Mouse (Mus musculus) common myeloid progenitor, adult 5-6 weeks (primary cell): ENCODE measurements at regions not wholly inside any gene's neighbourhood (a gene's known extent, or its start where the extent isn't known, plus 50 kb on each side); places are given as distances from the start of the nearest gene placed in this dataset.

Experiments
- ATAC-seq: replicated peaks from 2 replicates; pipeline ENCODE4 v1.8.0; 2016; ENCODE audit warnings: low read depth, mild to moderate bottlenecking, moderate TSS enrichment, inconsistent platforms; ENCODE audit not compliant: poor library complexity, severe bottlenecking

DNA sequence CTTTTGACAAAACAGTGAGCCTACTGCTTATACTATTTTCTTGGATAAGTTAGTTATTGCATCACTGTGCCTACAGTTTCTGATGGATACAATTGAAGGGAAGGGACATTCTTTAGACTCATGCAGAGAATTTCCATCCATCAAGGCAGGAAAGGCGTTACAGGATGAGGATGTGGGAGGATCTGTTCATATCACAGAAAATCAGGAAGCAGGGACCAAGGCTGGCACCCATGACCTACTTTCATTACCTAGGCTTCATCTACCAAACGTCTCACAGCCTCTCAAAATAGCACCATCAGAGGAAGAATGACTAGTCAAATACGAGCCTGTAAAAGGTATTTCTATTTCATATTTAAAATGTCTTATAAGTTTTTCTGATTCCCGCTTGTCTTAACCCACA is 56.4 kb downstream of the Fam181b start:
- peak; percentile 50; the same call in 1 of the 2 replicates for ATAC-seq

- 0 out of 2 replicates have a peak, but pooled peaks have one; percentile 52 for ATAC-seq
Observed at GRCm38 (mm10) chr7:93147379-93147778, 67.7 kb downstream of the Fam181b start.

GRCm38 (mm10) chr7:93151321-93151720 is 71.7 kb downstream of the Fam181b start:
- no peak for ATAC-seq

DNA sequence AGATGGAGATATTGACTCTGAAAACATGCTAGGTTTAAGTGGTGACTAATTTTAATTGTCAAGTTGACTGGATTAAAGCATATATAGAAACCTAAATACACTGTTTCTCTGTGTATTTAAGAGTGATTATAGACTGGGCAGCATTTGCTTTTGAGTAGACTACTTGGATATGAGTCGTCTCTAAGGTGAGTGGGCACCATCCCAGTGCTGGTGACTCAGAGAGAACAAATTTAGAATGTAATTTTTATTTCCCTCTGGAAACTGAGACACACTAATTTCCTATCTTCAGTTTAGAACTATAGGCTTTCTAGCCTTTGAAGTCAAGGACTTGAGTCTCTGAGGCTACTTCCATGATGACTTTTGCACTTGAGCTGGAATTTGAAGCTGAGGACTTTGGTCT is 117.4 kb downstream of the Fam181b start:
- ATAC-seq = no peak
